Mouse (Mus musculus) intestine, embryonic 15.5 days (tissue): Measurements from ENCODE around the gene Tex14. TPM values are rescaled to one million over a fixed set of nuclear protein-coding genes. Genes with fewer than 3 reads are reported as not detected.
"Not testable (repeated sequence)": the region's sequence is repeated elsewhere in the genome, so short reads cannot be mapped to it uniquely, and the experiment has no call there.

Source experiments
- ATAC-seq: fragments of 200-750 bp; cut with Nextera tagmentation; 2 replicates; pipeline ENCODE4 v1.8.0; 2017; ENCODE audit warnings: moderate TSS enrichment, moderate library complexity
- H3K27ac ChIP-seq: fragments of 300-500 bp; sonication (generic); 2 replicates; pipeline ENCODE4 v1.5.1; 2015; ENCODE audit warnings: mild to moderate bottlenecking, inconsistent platforms
- H3K27me3 ChIP-seq: fragments of 300-500 bp; sonication (generic); replicated peaks from 2 replicates; pipeline ENCODE4 v1.6.1; 2015; ENCODE audit warnings: inconsistent platforms
- H3K36me3 ChIP-seq: fragments of 300-500 bp; sonication (generic); 2 replicates; pipeline ENCODE4 v1.6.1; 2015; ENCODE audit warnings: inconsistent platforms
- H3K4me1 ChIP-seq: fragments of 300-500 bp; sonication (generic); replicated peaks from 2 replicates; pipeline ENCODE4 v1.6.1; 2015; ENCODE audit warnings: inconsistent platforms
- H3K4me2 ChIP-seq: fragments of 300-500 bp; sonication (generic); replicated peaks from 2 replicates; pipeline ENCODE4 v1.6.1; 2015; ENCODE audit warnings: mild to moderate bottlenecking, inconsistent platforms
- H3K4me3 ChIP-seq: fragments of 300-500 bp; sonication (generic); replicated peaks from 2 replicates; pipeline ENCODE4 v1.5.1; 2015; ENCODE audit warnings: inconsistent platforms
- H3K9ac ChIP-seq: fragments of 300-500 bp; sonication (generic); 2 replicates; pipeline ENCODE4 v1.6.1; 2015; ENCODE audit warnings: inconsistent platforms
- H3K9me3 ChIP-seq: fragments of 300-500 bp; sonication (generic); 2 replicates; pipeline ENCODE4 v1.6.1; 2016; ENCODE audit warnings: inconsistent platforms
- WGBS: fragments of 180-500 bp; shearing (Covaris S2); methylation state at CpG from one replicate; pipeline ENCODE4 v1.1.7; 2015; 5-methylcytosine and 5-hydroxymethylcytosine counted together
- polyA plus RNA-seq: library from polyadenylated mRNA; unstranded; fragments of >200 nt; fragmentation: Nextera tagmentation; extraction: Ambion mirVana; gene quantifications from 2 replicates; pipeline ENCODE4 v1.2.1, GENCODE M21; 2015

Tex14 gene
- polyA plus RNA-seq, 1 experiment from 2014 or later: 0.96 TPM

DNA sequence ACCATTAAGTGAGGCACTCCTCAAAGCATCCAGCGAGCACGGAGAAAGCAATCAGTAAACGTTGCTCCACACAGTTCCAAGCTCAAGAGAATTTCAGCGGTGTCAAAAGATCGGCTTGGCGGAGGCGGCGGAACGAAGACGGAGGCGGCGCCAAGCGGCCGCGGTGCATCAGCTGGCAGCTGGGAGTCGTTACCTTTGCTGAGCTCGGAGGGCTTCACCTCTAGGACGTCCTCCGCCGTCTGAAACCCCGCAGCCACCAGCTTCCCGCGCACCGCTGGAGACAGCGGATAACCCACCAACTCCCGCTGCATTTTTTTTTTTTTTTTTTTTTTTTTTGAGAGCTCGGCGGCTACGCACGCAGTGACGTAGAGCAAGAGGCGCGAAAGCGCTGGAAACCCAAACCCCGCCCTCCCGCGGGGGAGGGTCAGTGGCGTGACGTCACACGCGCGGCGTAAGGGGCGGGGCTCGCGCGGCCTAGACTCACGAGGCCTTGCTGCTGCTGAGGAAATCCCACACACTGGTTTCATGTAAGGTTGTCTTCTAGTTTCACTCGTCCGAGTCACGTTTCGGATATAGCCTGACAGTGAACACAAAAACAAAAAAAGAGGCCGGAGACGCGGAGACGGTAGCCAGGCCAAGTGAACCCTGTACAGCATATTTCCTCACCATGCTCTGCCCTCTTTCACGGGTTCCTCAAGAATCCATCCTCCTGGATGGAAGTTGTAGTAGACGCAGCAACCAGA is 583 bp upstream of the Tex14 start:
- WGBS: 1% methylated on average over 57 of the region's 58 CpGs
- peak; percentile 99 for ATAC-seq
- Histone ChIP-seq H3K36me3 (no peaks in the 10 kb centered on the region), H3K9ac (peak overlapping the region; percentile 72), H3K27me3 (no peaks in the 10 kb centered on the region), H3K4me3 (peak overlapping the region; percentile 63), H3K27ac (peak overlapping the region; percentile 94), H3K4me1 (peaks cover 5% of the 10 kb centered on the region), H3K4me2 (peak overlapping the region; percentile 70), H3K9me3 (no peaks in the 10 kb centered on the region)

DNA sequence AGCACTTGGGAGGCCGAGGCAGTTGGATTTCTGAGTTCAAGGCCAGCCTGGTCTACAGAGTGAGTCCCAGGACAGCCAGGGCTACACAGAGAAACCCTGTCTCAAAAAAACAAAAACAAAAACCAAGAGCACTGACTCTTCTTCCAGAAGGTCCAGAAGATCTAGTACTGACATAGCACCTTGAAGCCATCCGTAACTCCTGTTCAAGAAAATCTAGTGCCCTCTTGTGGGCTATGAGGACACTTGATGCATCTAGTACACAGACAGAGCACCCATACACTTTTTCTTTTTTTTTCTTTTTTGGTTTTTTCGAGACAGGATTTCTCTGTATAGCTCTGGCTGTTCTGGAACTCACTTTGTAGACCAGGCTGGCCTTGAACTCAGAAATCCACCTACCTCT is 8.5 kb downstream of the Tex14 start:
- H3K9me3 ChIP-seq, H3K4me2 ChIP-seq, H3K27ac ChIP-seq, H3K36me3 ChIP-seq, H3K9ac ChIP-seq, H3K4me3 ChIP-seq, H3K27me3 ChIP-seq, H3K4me1 ChIP-seq, ATAC-seq: not testable (repeated sequence)
- 66% methylated on average over 3 of the region's 3 CpGs for WGBS

DNA sequence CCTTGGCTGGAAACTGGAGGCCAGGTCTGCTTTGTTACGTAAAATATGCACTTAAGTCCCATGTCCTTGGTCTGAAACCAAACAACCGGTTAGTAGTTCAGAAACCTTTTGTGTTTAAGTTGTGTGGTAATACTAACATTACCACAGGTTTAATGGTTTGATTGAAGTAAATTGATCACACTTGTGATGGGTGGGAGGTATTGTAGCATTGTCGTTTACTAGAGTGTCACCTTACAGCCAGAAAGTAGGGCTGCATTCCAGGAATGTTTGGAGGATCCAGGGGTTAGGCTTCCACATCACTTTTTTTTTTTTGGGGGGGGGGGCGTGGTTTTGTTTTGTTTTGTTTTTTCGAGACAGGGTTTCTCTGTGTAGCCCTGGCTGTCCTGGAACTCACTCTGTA is 11.3 kb downstream of the Tex14 start:
- Histone ChIP-seq H3K27me3 (no peaks in the 10 kb centered on the region), H3K27ac (no peak overlapping the region), H3K36me3 (no peaks in the 10 kb centered on the region), H3K4me1 (no peaks in the 10 kb centered on the region), H3K9me3 (no peaks in the 10 kb centered on the region), H3K4me2 (no peak overlapping the region), H3K9ac (no peak overlapping the region), H3K4me3 (no peak overlapping the region)
- 54% methylated on average over 5 of the region's 5 CpGs for WGBS
- no peak for ATAC-seq

DNA sequence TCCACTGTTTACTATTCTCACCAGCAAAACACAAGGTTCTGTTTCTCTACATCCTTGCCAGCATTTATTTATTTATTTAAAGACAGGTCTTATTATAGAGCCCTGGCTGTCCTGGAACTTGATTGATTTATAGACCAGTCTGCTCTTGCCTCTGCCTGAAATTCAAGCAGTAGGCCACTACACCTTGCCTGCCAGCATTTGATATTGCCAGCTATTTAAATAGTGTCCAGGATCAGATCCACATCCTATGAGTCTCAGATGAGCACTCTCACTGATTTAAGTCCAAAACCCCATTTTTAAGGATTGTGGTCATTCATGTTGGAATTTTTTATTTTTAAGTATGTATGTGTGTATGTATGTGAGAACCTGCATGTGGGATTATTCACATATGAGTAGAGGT is 16.0 kb downstream of the Tex14 start:
- no peaks in the 10 kb centered on the region; the same call in 1 of the 2 replicates for H3K4me1 ChIP-seq
- no peak for ATAC-seq
- no peak overlapping the region for H3K4me3 ChIP-seq

DNA sequence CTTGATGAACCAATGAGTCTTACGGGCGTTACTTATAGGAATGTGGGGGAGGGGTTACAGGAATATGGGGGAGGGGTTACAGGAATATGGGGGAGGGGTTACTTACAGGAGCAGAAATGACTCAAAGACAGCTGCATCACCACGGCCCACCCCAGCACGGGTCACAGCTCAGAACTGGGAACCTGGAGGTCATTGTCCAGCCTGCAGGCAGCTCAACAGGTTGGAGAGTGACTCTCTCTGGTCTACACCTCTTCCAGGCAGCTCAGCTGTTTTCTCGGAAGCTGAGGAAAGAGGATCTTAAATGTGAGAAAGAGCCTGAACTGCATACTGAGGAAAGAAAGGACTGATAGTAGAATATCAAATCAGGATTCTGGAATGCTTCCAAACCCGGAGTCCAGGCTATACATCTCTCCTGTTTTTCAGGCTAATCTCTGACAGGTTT is 16.9 kb downstream of the Tex14 start:
- 10% methylated on average over 6 of the region's 6 CpGs for WGBS
- no peaks in the 10 kb centered on the region for H3K9me3 ChIP-seq
- ATAC-seq: no peak
- H3K4me1 ChIP-seq: no peaks in the 10 kb centered on the region; the same call in 1 of the 2 replicates
- no peaks in the 10 kb centered on the region for H3K27me3 ChIP-seq
- peak overlapping the region; percentile 60 for H3K4me2 ChIP-seq
- H3K27ac ChIP-seq: peak overlapping the region; percentile 64; the same call in 1 of the 2 replicates
- no peaks in the 10 kb centered on the region for H3K36me3 ChIP-seq
- peak overlapping the region; percentile 38 for H3K9ac ChIP-seq
- H3K4me3 ChIP-seq: peak overlapping the region; percentile 34

More for the DNA sequence above, 16.0 kb downstream of the Tex14 start:
- Histone ChIP-seq H3K36me3 (no peaks in the 10 kb centered on the region), H3K27ac (no peak overlapping the region), H3K9ac (no peak overlapping the region), H3K4me2 (no peak overlapping the region), H3K27me3 (no peaks in the 10 kb centered on the region), H3K9me3 (no peaks in the 10 kb centered on the region)

- Histone ChIP-seq H3K4me3 (peak overlapping the region; percentile 34), H3K4me1 (no peaks in the 10 kb centered on the region; the same call in 1 of the 2 replicates), H3K9ac (peak overlapping the region; percentile 38; the same call in 1 of the 2 replicates), H3K4me2 (peak overlapping the region; percentile 60), H3K27me3 (no peaks in the 10 kb centered on the region), H3K36me3 (no peaks in the 10 kb centered on the region), H3K27ac (peak overlapping the region; percentile 64), H3K9me3 (no peaks in the 10 kb centered on the region)
- under 1% methylated on average over 26 of the region's 26 CpGs for WGBS
- ATAC-seq: peak; percentile 87
Measured at GRCm38 (mm10) chr11:87422511-87423340, 17.9 kb downstream of the Tex14 start.

DNA sequence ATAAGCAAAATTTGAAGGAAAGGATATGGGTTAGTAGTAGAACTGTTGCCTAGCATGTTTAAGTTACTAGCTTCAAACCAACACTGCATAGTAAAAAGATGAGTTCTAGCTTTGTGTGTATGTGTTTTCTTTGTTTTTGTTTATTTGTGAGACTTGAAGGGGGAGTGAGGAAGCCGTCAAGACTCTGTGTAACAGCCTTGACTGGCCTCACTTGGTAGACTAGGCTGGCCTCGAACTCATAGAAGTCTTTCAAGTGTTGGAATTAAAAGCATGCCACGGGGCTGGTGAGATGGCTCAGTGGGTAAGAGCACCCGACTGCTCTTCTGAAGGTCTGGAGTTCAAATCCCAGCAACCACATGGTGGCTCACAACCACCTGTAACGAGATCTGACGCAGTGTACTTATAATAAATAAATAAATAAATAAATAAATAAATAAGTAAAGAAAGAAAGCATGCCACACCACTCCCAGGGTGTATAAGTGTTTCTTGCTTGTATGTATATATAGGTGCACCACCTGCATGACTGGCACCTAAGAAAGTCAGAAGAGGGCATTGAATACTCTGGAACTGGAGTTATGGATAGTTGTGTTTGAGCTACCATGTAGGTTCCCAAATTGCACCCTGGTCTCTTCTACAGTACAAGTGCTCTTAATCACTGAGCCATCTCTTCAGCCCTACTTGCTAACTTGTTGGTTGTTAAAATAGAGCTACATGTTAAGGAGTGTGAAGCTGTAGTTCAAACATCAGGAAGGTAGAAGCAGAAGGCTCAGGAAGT is 18.9 kb downstream of the Tex14 start:
- ATAC-seq: no peak
- Histone ChIP-seq H3K4me3 (no peak overlapping the region), H3K27ac (peak overlapping the region; percentile 48; the same call in 1 of the 2 replicates), H3K9ac (no peak overlapping the region), H3K4me2 (no peak overlapping the region), H3K4me1 (no peaks in the 10 kb centered on the region; the same call in 1 of the 2 replicates), H3K36me3 (no peaks in the 10 kb centered on the region), H3K27me3 (no peaks in the 10 kb centered on the region), H3K9me3 (no peaks in the 10 kb centered on the region)
- 34% methylated on average over 6 of the region's 6 CpGs for WGBS

DNA sequence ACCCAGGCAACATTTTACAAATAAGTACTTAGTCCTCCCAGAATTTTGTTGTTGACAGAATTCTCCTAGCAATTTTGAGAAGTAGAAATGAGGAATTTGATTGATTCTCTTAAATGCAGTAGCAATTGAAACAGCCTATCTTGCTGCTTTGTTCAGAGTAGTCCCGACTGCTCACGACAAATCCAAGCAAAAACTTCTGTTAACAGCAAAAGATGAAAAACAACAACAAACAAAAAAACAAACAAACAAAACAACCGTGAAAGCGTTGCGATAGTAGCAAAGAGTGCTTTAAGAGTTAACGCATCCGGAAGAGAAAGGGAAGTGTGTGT is 21.2 kb downstream of the Tex14 start:
- no peaks in the 10 kb centered on the region for H3K27me3 ChIP-seq
- H3K4me2 ChIP-seq: peak overlapping the region; percentile 43
- H3K4me1 ChIP-seq: no peaks in the 10 kb centered on the region; the same call in 1 of the 2 replicates
- H3K9me3 ChIP-seq: no peaks in the 10 kb centered on the region
- H3K27ac ChIP-seq: 0 out of 2 replicates have a peak overlapping the region, but pooled peaks have one; percentile 0
- no peak overlapping the region for H3K9ac ChIP-seq
- under 1% methylated on average over 7 of the region's 7 CpGs for WGBS
- no peaks in the 10 kb centered on the region for H3K36me3 ChIP-seq
- no peak; the same call in 1 of the 2 replicates for ATAC-seq
- peak overlapping the region; percentile 18 for H3K4me3 ChIP-seq

GRCm38 (mm10) chr11:87426450-87427250 is 21.8 kb downstream of the Tex14 start:
- H3K36me3 ChIP-seq, H3K27me3 ChIP-seq, H3K9ac ChIP-seq, H3K4me1 ChIP-seq, H3K9me3 ChIP-seq: not testable (repeated sequence)
- Histone ChIP-seq H3K4me3 (peak overlapping the region; percentile 18), H3K4me2 (peak overlapping the region; percentile 43), H3K27ac (peak overlapping the region; percentile 62; the same call in 1 of the 2 replicates)
- ATAC-seq: peak; percentile 91
- WGBS: under 1% methylated on average over 24 of the region's 24 CpGs

GRCm38 (mm10) chr11:87427273-87428050 is 22.6 kb downstream of the Tex14 start:
- H3K4me3 ChIP-seq: no peak overlapping the region
- no peaks in the 10 kb centered on the region for H3K36me3 ChIP-seq
- H3K4me2 ChIP-seq: no peak overlapping the region
- no peak for ATAC-seq
- no peaks in the 10 kb centered on the region for H3K9me3 ChIP-seq
- no peaks in the 10 kb centered on the region for H3K4me1 ChIP-seq
- no peaks in the 10 kb centered on the region for H3K27me3 ChIP-seq
- no peak overlapping the region for H3K9ac ChIP-seq
- WGBS: 54% methylated on average over 1 of the region's 1 CpGs
- H3K27ac ChIP-seq: peak overlapping the region; percentile 62
